In the genomic region with DNA sequence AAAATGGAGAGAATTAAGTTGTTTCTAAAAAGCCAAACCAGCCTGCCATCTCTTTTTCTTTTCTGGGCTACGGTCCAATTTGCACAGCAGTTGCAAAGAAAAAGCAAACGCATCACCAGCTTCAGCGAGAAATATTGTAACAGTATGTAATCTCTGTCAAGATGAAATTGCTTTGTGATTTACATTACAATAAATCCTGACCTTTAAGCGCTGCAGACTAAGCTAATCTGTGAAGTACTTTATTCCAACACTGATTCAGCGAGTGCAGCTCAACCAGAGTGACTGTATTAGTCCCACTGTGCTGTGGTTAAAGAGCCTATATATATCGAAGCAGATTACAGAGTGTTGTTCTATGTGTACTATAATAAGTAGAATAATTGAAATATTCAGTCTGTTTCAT, we compare ENCODE assay signal across 9 mouse cellular contexts. TPM values are rescaled to one million over a fixed set of nuclear protein-coding genes. Genes with fewer than 3 reads are reported as not detected.
DNase-seq lines count a peak whose midpoint lies in the region; ATAC-seq lines count a peak whose summit lies in the region.
"Had no signal": no experiment of that assay in that cellular context is flagged by ENCODE, and none has a peak within 500 bp of the region (broad histone marks: within the 10 kb centered on the region; RNA-seq: fewer than 3 reads in every experiment).

No protein-coding gene starts in this region.

- no peaks in the 10 kb centered on the region for H3K27me3 ChIP-seq in neural tube, embryonic 12.5 days (replicated peaks)
- no peaks in the 10 kb centered on the region for H3K27me3 ChIP-seq in hindbrain, embryonic 16.5 days (replicated peaks; ENCODE audit: control insufficient read depth, insufficient read depth, low read length)

- no peaks in the 10 kb centered on the region for H3K36me3 ChIP-seq in neural tube, embryonic 12.5 days
- no peaks in the 10 kb centered on the region for H3K36me3 ChIP-seq in hindbrain, embryonic 16.5 days (ENCODE audit: control insufficient read depth, insufficient read depth, low read length)

- WGBS in neural tube, embryonic 12.5 days = 66% methylated on average over 6 of the region's 6 CpGs
- 25% methylated on average over 6 of the region's 6 CpGs for WGBS in hindbrain, embryonic 16.5 days

- H3K9ac ChIP-seq in neural tube, embryonic 12.5 days = no peak overlapping the region
- no peak overlapping the region for H3K9ac ChIP-seq in hindbrain, embryonic 16.5 days (ENCODE audit: low read depth, low read length)

- intact Hi-C loops in left cerebral cortex, postnatal 4 days (cut with DNase I) = no loop called here

- H3K4me3 ChIP-seq in neural tube, embryonic 12.5 days = no peak overlapping the region
- no peak overlapping the region for H3K4me3 ChIP-seq in hindbrain, embryonic 16.5 days (ENCODE audit: low read length)

- ATAC-seq in neural tube, embryonic 12.5 days (ENCODE audit: low FRiP score, low read depth) = peak; percentile 41; the same call in 1 of the 2 replicates
- peak; percentile 80 for ATAC-seq in hindbrain, embryonic 16.5 days
- no peak for ATAC-seq in erythroid progenitor cell, adult 5-6 weeks (replicated peaks; ENCODE audit: low FRiP score, poor library complexity, severe bottlenecking)

- DNase-seq in neural tube, embryonic 10.5 days (ENCODE audit: extremely low spot score, low spot score) = no peak
- DNase-seq in left cerebral cortex, postnatal 4 days = peak; percentile 4
- peak; percentile 87 for DNase-seq in telencephalon, adult 2 months (ENCODE audit: low read depth, low spot score)
- DNase-seq in lung, postnatal 36 days = no peak
- DNase-seq: adrenal gland, postnatal 25 days; kidney, postnatal 25 days had no signal

- no peaks in the 10 kb centered on the region for H3K4me1 ChIP-seq in neural tube, embryonic 12.5 days
- peaks cover 4% of the 10 kb centered on the region; the same call in 1 of the 2 replicates for H3K4me1 ChIP-seq in hindbrain, embryonic 16.5 days (ENCODE audit: control insufficient read depth, insufficient read depth, low read depth, low read length)

- no peak overlapping the region for H3K4me2 ChIP-seq in neural tube, embryonic 12.5 days (replicated peaks)
- peak overlapping the region; percentile 2; the same call in 1 of the 2 replicates for H3K4me2 ChIP-seq in hindbrain, embryonic 16.5 days (ENCODE audit: low read length)

- H3K9me3 ChIP-seq in neural tube, embryonic 12.5 days = no peaks in the 10 kb centered on the region
- no peaks in the 10 kb centered on the region for H3K9me3 ChIP-seq in hindbrain, embryonic 16.5 days (ENCODE audit: control insufficient read depth, low read length)

- no peak overlapping the region for H3K27ac ChIP-seq in neural tube, embryonic 12.5 days
- no peak overlapping the region for H3K27ac ChIP-seq in hindbrain, embryonic 16.5 days (ENCODE audit: low read depth, low read length)

RNA-seq across cellular contexts. Expression of a gene that starts 45.6 kb away (rescaled TPM):
- 226 and 269 TPM in 2 replicates for polyA plus RNA-seq in neural tube, embryonic 12.5 days (2016; fragmentation: Nextera tagmentation; extraction: Ambion mirVana)
- polyA plus RNA-seq in hindbrain, embryonic 16.5 days (2015; fragmentation: Nextera tagmentation; extraction: Ambion mirVana) = 188 and 203 TPM in 2 replicates
- 100 to 1,000 TPM; 260 to 298 TPM for total RNA-seq in left cerebral cortex, postnatal 4 days (2021)
- total RNA-seq in erythroid progenitor cell, adult 5-6 weeks (2015; ENCODE audit: low replicate concordance) = 55.8 and 76.4 TPM in 2 replicates
- 93.9 and 162 TPM in 2 replicates for total RNA-seq in erythroid progenitor cell, adult 5-6 weeks (2017; ENCODE audit: low replicate concordance)

Comparison
In these comparisons a context has a peak if more than half of its experiments do, and no peak if none do; other contexts are left out.
1. DNase-seq: peak in left cerebral cortex, postnatal 4 days (single experiment) and telencephalon, adult 2 months (single experiment); none in neural tube, embryonic 10.5 days (single experiment) and lung, postnatal 36 days (single experiment).